Mouse (Mus musculus): ENCODE measurements around the gene Abcc12.

The Abcc12 gene

DNA sequence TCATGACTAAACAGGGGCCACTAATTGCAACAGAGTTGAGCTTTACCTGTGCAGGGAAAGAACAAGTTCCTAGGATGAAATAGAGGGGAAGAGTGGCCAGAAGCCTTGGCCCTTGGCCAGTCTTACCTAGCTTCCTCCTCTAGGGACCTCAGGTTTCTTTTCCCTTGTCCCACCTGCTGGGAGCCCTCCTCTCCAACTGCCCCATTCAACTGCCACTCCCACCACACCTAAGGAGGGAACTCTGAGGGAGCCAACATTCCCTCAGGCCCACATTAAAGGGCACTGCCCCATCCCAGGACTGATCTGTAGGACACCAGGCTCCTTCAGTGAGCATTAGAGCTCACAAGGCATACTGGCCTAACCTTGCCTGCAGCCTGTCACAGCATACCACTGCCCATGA, at the start of gene Abcc12:
Abcc12 (minus strand) TSS at position 229 of the 400 bp plus-strand sequence.
- no peak for DNase-seq (ENCODE audit: low spot score in 2 of 2)

DNA sequence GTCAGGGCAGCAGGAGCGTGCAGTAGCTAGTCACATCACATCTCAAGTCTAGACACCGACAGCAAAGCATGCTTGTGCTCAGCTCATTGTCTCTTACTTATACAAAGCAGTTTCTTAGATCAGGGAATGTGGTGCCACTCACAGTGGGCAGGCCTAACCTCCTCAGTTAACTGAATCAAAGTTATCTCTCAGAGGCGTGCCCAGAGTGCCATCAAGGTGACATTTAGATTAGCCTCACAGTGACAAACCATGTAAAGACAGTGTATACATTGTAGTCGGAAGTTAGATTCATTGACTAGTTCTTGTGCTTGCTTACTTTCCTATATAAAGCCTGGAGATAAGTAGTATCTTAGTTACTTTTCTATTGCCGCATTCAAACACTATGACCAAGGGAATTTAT, 49.7 kb upstream of the Abcc12 start:
- no peak for DNase-seq (ENCODE audit: low spot score in 2 of 2)

DNA sequence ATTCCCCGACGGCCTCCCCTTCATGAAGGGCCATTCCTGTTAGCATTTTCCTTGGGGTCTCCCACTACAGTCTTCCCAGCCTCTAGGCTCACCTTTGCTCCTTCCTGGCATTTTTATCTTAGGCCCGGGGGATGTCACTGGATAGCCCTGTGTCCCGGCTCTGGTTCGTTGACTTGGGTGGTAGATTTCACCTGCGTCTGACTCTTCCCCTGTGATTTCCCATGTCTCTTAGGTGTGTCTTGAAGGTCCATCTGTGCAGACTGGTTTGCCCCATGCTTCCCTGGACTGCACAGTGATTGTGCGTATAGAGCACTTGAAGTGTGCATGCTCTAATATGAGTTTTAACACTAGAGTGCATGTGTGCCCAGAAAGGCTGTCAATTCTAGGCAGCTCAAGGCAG, 44.4 kb upstream of the Abcc12 start:
- no peak for DNase-seq (ENCODE audit: low spot score in 2 of 2)

DNA sequence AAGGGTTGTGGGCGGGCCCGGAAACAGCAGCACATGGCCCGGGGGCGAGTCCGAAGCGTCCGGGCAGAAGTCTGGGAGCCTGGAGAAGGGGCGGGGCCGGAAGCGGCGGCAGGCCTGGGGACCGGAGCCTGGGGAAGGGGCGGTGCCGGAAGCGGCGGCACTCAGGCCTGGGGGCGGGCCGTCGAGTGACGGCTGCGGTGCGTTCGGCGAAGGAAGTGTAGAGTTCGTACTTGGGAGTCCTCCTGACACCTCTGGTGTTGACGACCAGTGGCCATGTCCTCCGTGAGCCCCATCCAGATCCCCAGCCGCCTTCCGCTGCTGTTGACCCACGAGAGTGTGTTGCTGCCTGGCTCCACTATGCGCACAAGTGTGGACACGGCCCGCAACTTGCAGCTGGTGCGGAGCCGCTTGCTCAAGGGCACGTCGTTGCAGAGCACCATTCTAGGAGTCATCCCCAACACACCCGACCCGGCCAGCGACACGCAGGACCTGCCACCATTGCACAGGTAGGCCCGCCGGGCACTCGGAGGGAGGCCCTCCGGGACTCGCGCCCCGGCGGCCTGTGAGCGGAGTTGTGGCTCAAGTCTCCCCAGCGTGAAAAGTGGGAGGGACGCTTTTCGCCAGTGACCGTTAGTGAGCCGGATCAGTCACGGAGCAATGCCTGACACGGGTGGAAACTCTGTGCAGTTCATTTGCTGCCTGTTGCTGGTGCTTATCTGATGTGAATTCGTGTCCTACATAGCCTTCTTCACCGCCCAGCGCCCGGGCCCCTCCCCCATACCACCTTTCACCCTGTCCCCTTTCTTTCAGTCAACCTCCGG, 43.6 kb upstream of the Abcc12 start, which contains the start of gene Lonp2:
Lonp2 (plus strand) TSS at position 133 of the 821 bp plus-strand sequence.
- DNase-seq (ENCODE audit: low spot score in 2 of 2) = peak; percentile 96

DNA sequence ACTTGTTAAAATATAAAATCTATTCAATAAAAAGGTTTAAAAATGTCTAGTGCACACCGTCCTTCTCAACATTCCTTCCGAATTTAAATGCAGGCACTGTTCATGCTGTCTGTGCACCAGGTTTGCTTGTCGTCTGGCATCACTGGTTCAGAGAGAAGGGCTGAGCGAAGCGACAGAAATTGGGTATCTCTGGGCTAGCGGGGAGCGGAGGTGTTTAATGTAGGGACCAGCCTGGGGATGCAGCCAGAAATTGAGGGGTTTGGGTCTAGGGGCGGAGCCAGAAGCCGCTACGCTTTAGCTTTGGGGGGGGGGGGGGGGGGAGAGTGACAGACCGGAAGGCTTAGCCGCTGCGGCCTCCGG, 43.0 kb upstream of the Abcc12 start:
- DNase-seq (ENCODE audit: low spot score in 2 of 2) = no peak

DNA sequence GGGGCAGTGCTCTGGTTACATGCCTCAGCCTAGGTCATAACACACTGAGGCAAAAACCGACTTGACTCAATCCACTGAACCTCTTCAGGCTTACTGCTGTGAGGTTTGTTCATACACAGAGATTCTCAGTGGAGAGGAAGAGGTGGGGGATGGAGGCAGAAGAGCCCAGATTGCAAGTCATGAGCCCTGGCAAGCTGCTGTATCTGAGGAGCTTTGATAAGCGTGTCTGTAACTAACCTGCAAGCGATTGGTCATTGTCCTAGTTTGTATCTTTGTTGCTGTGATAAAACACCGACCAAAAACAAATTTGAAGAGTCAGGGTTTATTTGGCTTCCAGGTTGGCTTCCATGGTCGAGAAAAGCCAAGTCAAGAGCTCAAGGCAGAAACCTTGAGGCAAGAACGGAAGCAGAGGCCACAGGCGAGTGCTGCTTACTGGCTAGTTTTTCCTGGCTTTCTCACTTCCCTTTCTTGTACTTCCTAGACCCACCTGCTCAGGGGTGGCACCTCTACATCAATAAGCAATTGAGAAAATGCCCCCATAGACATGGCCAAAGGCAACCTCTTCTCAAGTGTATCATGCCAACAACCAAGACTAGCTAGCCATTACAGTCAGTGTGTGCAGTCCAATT, 37.4 kb upstream of the Abcc12 start:
- no peak for DNase-seq (ENCODE audit: low spot score in 2 of 2)

DNA sequence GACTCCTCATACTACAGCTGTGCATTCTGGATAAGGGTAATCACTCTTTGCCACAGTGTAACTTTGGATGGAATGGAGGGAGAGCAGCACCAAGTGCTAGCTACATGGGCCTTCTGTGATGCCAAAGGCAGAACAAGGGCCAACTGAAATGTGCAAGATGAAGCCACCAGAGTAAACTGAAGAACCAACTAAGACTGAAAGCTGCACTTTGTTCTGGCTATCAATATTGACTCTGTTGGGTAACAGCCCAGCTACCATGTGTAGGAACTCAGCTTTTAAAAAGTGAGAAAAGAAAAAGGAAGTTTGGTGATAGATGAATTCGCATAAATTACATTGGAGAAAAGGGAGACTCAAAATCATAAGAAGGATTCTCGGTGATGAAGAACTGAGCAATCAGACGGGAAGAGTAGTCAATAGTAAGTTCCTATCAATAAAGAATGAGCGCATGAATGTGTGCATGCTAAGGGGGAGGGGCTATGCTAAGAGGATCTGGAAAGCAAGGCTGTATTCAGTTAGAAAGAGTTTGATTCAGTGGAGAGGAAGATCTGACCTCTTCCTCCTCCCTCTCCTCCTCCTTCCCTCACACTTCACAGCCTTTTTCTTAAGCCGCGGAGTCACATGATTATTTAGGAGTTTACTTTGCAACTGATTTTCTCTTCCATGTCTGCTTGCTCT, 34.7 kb upstream of the Abcc12 start:
- no peak for DNase-seq (ENCODE audit: low spot score in 2 of 2)

DNA sequence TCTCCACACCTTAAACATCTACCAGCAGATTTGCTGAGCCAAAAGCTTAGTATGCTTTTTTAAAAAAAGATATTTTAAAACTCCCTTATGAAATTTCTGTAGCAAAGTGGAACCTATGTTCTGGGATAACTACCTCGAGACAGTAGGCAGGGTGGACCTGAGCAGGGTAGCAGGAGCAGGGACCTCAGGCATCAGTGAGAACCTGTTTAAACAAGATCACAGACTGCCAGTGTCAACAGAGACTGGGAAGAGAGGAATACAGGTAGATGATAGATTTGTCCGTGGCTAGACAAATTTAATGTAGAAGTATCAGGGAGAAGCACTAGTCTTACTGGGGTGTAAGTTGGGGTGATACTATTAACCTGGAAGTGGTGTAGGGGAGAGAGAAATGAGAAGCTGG, 33.3 kb upstream of the Abcc12 start:
- no peak for DNase-seq (ENCODE audit: low spot score in 2 of 2)

DNA sequence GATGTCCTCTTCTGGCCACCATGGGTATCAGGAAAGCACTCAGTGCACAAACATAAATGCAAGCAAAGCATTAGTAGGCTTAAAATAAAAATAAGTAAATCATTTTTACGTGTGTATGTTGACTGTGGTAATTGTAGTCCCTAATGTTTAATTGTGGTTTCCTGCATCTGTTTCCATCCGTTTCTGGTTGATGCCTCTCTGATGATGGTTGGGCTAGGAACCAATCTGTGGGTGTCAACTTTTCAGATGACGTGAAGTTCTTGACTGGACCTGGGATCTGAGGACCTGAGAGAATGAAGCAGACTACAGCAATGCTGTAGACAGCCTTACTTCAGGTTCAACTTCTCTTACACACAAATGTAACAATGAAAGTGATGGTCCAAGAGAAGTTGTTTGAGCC, 24.2 kb upstream of the Abcc12 start:
- DNase-seq (ENCODE audit: low spot score in 2 of 2) = no peak

DNA sequence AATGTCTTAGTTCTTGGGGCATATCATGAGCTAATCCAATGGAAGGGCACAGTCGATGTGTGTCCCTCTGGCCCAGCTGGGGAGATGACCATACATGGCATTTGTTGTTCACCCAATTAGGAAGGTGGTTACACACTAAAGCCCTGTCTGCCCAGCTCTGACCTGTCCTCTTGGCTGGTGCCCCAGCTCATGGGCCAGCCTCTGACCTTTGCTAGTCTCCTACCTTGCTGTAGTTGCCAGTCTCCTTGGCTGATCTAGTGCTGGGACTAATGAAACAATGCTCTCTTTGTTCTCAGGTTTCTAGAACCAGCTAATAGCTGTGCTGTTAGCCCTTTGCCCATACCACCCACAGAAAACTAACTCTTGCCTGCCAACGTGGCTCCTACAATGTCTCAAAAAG, 22.7 kb upstream of the Abcc12 start:
- no peak for DNase-seq (ENCODE audit: low spot score in 2 of 2)

DNA sequence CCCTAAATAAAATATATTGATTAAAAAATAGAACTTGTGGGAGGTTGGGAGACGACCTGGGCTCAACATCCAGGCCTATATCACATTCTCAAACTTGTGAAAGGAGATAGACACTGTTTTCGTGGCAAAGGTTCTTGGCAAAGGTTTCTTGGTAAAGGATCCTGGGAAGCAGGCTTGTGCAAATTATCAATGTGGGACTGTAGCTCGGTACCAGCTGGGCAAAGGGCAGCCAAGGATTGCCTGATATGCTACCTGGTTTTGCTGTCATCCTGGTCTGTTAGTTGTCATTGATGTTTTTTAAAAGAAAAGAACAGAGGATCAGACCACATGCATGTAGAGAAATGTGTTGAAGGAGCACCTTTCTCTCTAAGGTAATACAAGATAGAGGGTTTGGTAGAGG, 19.8 kb upstream of the Abcc12 start:
- DNase-seq (ENCODE audit: low spot score in 2 of 2) = no peak

DNA sequence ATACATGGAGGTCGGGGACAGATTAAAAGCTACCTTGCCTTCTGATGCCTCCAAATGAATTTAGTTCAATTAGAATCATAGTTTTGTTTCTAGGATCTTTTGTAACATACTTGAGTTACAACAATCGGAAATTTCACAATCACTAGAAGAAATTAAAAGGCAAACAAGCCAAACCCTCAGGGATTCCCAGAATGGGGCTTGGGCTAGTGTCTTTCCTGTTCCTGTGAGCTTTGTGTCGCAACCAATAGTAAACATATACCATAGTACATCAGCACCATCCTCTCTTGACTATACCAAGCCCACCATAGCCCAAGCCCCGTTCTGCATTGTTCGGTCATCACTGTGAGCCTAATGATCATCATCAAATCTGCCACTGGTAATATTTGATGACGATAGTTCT, 18.8 kb upstream of the Abcc12 start:
- no peak for DNase-seq (ENCODE audit: low spot score in 2 of 2)

DNA sequence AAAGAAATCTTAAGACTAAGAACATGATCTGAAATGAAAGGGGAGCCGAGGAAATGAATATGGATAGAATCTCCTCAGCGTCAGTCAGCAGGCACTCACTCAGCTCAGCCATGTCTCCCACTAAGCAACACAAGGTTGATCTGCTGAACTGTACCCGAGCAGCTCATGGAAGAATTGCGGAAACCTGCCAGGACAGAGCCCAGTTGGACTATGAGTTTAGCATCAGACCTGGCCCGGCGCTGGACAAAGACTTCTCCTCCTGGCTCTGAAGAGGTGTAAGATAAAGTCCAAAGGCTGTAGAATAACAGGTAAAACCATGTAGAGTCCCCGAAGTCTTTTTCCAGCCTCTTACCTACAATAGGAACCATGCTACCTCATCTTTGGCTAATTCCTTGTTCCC, 17.2 kb upstream of the Abcc12 start:
- DNase-seq (ENCODE audit: low spot score in 2 of 2) = no peak

DNA sequence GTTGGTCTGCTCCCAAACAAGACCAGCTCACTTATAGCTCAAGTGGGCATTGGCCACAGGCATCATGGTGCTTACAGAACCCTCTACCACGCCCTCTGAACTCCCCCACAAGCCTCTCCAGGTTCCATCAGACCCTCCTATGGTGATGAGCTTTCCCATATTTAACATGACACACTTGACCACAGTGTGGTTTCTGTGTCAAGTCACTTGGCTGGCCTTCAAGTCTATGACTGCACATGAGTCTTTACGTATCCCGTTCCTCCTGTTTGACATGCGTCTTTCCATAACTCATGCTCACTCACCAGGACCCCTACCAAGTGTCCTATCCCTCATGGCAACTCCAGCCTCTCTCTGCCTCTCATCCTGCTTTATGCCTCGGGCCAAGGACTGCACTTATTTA, 15.2 kb upstream of the Abcc12 start:
- no peak for DNase-seq (ENCODE audit: low spot score in 2 of 2)

DNA sequence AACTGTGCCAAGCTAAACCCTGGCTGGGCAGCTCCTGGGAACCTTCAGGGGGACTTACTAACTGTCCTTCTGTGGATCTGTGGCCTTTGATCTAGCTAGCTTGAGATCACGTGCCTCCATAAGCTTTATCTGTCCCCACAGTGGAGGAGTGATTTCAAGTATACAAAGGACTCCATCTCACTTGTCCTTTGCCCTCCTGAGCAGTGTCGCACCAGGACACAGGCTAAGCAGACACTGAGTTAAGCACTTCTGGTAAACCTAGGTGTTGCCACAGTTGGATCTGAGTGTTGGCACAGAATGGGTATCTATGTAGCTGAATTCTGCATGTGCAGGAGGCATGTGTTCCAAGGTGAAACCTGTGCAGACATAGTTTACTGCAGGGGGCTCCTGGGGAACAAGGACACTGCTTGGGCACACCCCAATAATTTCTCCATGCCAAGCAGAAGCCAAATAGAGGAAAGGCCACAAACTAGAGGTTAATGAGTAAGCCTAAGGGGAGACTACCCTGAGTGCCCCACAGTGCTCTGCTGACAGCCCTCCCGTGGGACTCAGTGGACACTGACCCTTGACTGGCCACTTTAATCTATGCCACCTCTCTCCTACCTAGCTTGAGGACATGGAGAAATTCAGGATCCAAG, 13.8 kb upstream of the Abcc12 start:
- no peak for DNase-seq (ENCODE audit: low spot score in 2 of 2)

DNA sequence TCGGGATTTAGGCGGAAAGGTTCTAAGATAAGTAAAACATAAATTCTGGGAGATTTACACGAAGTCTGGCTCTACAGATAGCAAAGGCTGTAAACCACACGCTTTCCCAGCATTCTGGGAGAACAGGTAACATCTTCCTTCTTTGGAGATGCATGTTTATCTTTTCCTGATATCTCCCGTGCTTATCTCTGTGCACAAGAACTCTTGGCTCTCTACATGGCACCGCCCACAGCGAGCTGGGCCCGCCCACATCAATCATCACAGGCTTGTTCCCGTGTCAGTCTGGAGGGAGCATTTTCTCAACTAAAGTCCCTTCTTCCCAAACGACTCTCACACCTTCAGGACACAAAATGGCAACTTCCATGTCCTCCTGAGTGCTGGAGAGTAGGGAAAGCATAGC, 12.6 kb upstream of the Abcc12 start:
- DNase-seq (ENCODE audit: low spot score in 2 of 2) = no peak

DNA sequence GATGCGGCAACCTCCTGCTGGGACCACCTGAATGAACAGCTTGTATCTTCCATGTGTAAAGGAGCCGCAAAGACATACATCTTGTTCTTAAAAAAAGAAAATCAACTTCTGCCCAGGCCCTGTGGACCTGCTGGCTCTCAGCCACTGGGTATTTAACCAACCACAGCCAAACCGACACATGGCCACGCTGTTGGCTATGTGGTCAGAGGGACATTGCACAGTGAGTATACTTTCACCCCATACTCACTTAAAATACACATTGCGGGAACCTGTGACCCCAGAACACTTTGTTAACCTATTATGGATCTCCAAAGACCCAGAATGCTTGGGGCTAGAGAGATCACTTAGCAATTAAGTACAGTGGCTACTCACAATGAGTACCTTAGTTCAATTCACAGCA, 7.9 kb upstream of the Abcc12 start:
- no peak for DNase-seq (ENCODE audit: low spot score in 2 of 2)

DNA sequence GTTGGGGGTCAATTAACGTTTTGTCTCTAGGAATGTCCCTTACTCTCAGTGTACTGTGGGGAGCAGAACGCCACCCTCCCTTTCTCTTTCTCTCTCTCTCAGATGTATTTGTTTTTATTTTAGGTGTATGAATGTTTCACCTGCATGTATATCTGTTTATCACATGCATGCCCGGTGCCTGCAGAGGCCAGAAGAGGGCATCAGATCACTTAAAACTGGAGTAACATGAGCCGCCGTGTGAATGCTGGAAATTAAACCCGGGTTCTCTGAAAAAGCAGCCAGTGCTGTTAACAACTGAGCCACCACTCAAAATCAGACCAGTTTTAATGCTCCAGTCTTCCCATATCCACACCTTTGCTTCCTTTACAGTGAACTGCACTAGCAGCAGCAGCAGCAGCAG, 6.2 kb upstream of the Abcc12 start:
- no peak for DNase-seq (ENCODE audit: low spot score in 2 of 2)

DNA sequence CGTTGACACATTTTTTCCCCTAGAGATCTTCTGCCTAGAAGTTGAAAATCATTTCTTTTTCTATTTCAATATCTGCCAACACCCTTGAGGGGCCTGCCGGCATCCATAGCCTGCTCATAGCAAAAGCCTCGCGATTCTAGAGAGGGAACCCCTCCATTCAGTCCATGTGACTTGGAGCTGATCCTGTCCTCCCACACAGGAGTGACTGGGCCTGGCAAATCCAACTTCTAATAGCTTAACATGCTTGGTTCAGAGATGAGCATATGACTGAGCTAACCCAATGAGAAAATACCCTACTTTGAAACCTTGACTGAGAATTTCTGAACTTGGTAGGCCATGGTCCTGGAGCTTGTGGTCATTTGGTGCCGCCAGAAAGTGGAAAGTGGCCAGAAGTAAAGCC, 5.6 kb upstream of the Abcc12 start:
- DNase-seq (ENCODE audit: low spot score in 2 of 2) = no peak

DNA sequence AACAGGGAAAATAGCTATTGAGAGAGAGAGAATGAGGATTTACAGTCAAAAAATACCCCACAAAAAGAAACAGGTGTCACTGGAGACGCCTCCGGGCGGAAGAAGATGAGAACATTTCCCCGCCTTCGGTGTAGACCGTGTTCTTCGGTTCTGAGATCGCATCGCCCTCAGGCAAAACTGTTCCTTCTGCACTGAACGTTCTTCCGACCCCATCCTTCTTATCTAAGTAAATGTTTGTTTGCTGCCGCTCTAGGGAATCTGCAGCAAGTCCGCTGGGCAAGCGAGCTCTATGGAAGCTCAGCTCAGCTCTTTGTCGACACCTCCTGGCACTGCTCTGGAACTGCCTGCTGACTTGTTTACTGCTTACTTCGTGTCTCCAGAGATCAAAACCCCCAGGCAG, 5.0 kb upstream of the Abcc12 start:
- DNase-seq (ENCODE audit: low spot score in 2 of 2) = peak; percentile 81 to 83

DNA sequence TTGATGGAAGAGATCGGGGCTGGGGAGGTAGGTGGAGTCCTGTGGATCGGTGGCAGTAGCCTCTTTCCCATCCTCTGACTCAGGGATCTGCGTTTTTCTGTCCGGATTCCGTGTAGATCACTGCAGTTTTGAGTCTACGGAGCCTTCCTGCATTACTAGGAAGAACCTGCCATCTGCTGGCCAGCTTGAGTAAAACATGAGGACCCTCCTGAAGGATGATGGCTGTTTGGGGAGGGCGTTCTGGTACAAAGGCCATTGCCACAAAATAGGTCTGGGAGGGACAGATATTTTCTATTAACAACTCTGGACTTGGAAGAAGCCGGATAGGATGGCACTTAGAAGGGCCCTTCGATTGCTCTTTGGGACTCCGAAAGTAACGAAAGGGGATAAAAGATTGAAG, 4.6 kb upstream of the Abcc12 start:
- peak; percentile 90 to 92 for DNase-seq (ENCODE audit: low spot score in 2 of 2)

DNA sequence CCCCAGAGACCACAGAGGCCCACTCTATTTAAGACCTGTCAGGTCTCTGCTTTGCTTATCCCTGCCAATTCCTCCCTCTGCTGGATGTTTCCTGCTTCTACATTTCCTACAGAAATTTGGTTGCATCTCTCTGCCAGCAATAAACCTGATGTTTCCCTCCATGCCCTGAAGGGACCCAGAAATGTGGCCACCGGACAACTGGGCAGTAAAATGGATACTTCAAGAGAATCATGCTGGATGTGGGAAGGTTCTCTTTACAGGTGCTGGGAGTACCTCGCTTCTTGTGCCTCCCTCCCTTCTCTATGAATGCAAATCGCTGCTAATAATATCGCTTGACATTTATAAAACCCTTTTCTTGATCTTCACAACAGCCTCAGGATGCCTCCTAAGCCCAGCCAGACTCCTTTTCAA, 1.4 kb upstream of the Abcc12 start:
- peak; percentile 9 to 18 for DNase-seq (ENCODE audit: low spot score in 2 of 2)

DNA sequence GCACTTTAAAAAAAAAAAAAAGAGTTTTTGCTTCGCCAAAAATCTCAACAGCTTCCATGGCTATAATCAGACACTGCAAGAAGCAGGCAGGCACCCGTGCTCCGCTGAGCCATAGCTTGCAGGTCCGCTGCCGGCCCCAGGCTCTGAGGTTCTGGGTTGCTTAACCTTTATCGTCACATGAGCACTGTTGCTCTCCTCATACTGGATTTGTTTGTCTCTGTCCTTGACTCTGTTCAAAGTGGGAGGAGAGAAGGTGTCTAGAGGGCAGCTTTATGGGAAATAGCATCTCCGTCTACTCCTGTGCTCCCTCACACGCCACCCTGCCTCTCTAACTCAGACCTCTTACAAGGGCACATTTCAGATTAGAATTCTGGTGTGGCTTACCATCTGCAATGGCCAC, 1.8 kb downstream of the Abcc12 start:
- DNase-seq (ENCODE audit: low spot score in 2 of 2) = peak in 1 of 2 experiments; percentile 11

Measured in right cerebral cortex, adult 2 months (tissue).